Mouse (Mus musculus): ENCODE measurements around the gene Tax1bp1.
"Not testable (repeated sequence)": the region's sequence is repeated elsewhere in the genome, so short reads cannot be mapped to it uniquely, and the experiment has no call there.

The Tax1bp1 gene

GRCm38 (mm10) chr6:52713104-52713896 is at the start of gene Tax1bp1:
Gene Tax1bp1, plus strand, starts transcription at chr6:52713729.
- DNase-seq = peak; percentile 96

- DNase-seq = no peak
Observed at GRCm38 (mm10) chr6:52667641-52668040, 45.9 kb upstream of the Tax1bp1 start.

DNA sequence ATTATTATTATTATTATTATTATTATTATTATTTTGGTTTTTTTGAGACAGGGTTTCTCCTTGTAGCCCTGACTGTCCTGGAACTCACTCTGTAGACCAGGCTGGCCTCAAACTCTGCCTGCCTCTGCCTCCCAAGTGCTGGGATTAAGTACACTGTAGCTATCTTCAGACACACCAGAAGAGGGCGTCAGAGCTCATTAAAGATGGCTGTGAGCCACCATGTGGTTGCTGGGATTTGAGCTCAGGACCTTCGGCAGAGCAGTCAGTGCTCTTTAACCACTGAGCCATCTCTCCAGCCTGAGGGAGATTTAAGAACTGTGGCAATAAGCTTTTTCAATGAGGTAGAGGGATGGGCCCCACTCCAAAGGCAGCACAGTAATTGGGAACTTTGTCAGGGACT is 43.7 kb upstream of the Tax1bp1 start:
- not testable (repeated sequence) for DNase-seq

DNA sequence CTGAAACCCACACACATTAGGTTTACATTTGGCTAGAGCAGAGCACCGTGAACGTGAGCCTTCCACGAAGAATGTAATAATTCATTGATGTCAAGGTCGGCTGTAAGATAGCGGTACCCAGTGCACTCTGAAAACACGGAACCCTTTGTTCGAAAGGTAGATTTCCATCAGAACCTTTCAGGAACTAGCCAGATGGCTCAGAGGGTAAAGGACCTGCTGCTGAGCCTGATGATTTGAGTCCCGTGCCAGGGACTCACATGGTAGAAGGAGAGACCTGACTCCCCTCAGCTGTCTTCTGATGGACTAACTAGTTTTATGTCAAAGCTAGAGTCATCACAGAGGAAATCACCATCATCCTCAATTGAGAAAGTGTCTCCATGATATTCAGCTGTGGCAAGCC is 41.7 kb upstream of the Tax1bp1 start:
- DNase-seq = no peak

- no peak for DNase-seq
Observed at GRCm38 (mm10) chr6:52672539-52672938, 41.0 kb upstream of the Tax1bp1 start.

DNA sequence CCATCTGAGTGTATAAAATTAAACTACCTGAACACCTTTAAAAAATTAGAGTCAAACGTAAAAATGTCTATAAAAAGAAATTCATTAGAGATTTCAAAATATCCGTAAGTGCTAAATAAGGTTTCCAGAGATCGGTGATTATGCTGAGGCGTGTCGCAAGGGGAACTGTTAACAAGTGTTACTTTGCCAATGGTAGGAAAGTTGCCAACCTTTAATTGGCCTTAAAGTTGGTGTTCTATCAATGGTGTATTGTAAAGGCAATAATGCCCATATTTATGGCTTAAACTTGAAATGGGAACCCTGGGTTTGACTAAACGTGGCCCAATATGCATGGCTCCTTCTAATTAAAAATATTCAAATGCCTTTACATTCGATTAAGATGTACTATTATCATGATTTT is 39.8 kb upstream of the Tax1bp1 start:
- DNase-seq = no peak

DNA sequence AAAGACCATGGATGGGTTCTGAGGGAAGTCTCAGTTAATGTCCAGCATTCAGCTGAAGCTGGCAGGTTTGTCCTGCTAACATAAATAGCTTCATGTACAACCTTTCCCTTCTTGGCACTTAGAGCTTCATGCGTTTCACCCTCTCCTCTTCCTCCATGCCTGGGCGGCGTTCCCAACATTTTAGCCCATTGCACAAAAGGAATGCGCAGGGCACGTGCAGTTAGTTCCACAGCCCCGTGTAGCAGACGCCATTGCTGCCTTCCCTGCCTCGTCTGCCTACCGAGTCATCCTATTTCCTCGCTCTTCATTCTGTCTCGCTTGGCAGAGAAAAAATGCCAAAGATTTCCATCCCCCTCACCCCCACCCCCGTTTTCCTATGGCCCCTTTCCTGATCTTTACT is 39.0 kb upstream of the Tax1bp1 start:
- DNase-seq = no peak

GRCm38 (mm10) chr6:52675222-52675921 is 38.2 kb upstream of the Tax1bp1 start:
- DNase-seq = no peak

DNA sequence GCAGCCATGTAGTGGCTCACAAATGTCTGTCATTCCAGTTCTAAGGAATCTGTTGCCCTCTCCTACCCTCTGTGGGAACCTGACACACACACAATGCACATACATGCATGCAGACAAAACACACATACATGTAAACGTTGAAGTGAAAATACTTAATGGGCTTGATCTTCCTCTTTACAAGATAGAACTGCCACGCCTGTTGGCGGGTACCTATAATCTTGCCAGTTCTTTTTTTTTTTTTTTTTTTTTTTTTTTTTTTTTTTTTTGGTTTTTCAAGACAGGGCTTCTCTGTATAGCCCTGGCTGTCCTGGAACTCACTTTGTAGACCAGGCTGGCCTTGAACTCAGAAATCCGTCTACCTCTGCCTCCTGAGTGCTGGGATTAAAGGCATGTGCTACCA is 36.0 kb upstream of the Tax1bp1 start:
- not testable (repeated sequence) for DNase-seq

DNA sequence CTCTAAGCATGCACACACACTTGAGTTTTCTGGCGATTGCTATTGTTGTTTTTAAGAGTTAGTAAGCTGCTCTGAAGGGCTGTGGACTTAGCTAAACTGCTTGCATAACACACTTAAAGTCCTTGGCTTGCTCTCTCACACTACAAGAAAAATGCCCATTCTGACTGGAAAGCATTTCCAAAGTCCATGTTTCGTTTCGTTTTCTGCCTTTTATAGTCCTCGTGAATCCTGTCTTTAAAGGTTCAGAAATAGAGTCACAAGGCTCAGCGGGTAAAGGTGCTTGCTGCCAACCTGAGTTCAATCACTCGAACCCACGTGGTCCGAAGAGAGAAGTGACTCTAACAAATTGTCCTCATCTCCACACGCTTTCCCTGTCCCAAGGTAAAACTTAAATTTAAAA is 34.0 kb upstream of the Tax1bp1 start:
- DNase-seq = no peak

DNA sequence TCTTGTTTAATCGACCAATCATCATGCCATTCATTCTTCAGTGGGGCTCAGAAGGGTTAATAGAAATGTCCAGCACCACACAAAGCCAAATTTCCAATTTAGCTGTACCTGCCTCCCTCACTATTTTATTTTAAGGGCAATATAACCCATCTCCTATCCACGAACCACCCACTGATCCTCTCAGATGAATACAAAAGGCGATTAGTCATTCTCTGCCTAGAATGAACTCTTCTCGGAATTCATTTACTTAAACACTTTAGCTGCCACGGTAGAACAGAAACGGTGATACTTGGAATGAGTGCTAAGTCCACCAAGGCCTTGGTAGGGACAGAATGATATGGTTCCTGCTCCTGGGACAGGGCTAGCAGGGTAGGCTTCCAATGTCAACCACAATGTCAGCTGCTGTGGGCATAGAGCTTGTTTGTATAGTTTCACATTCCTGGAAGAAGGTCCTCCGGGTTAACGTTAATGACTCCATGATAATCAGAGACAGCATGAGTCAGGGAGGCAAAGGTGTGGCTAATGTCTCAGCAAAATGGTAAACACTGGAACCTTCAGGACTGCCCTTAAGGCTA is 33.0 kb upstream of the Tax1bp1 start:
- DNase-seq = no peak

DNA sequence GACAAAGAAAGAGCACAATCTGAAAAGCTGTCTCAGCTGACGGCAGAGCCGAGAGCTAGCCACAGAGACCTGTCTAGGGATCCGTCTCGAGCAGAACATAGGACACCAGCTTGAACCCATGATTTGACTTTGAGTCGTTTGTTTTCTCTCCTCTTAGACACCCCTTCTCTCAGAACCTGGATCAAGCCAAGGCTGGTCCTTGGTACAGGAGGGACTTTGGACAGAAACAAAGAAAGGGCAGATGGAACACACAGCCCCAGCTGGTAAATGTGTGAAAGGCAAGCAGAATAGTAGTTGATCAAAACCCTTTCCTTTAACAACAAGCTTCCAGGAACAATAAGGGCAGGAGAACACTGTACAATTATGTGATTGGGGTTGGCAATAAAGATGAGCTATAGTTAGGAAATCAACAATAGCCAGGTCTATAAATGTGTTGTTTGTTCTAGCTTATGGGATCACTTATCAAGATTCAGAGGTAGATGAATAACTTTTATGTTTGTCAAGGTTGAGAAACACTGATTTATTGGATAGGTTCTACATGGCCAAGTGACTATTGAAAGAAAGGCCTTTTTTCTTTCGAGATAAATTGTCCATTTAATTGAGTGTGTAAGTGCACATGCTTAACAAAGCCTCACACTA is 31.6 kb upstream of the Tax1bp1 start:
- DNase-seq = no peak

DNA sequence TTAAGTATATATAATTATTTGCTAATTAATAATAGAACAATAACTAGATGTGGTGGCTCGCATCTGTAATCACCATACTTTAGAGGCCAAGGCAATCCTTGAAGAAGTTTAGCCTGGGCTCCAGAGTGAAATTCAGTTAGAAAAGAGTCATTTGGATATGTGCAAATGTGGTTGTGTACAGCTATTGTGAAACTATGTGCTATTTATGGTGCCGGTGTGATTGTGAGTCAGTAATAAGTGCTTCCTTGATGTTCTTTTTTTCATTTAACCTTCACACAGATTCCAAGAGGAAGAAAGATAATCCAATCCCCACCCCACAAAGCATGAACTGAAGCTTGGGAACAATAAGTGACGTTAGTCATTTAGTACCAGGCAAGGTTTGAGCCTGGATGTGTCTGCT is 30.9 kb upstream of the Tax1bp1 start:
- no peak for DNase-seq

DNA sequence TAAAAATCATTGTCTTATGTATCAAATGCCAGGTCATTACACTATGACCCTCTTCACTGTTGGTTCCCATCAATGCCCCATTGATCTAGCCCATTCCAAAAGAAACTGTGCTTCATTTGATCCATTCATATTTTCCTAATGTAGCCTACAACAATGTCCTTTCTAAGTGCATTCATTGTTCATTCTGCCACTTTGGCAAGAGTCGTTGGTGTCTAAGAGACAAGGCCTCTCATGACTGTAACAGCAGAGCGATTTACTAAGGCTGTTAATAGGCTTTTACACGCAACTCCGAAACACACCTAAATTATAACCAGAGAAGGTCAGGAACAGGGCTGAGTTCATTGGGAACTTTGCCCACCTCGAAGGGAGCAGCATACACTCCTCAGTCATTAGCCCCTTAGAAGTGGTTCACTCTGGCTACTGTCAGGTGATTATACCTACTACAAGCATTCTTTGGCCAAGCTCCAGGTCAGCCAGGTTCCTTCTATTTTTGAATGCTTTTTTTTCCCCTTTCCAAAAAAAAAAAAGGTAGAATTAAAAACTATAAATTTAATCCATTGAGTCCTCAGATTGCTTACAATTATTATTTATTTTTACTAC is 26.5 kb upstream of the Tax1bp1 start:
- no peak for DNase-seq

DNA sequence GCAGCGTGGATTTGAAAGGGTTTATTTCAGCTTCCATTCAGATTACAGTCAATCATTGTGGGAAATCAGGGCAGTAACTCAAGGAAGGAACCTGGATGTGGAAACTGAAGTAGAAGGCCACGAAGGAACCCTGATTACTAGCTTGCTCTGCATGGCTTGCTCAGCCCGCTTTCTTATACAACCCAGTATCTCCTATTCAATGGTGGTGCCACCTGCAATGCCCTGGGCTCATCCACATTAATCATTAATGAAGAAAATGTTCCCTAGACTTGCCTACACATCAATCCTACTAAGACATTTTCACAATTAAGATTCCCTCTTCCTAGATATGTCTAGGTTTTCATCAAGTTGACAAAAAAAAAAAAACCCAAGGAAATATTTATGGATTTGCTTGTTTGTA is 23.2 kb upstream of the Tax1bp1 start:
- DNase-seq = no peak

GRCm38 (mm10) chr6:52691800-52692199 is 21.7 kb upstream of the Tax1bp1 start:
- DNase-seq = no peak

DNA sequence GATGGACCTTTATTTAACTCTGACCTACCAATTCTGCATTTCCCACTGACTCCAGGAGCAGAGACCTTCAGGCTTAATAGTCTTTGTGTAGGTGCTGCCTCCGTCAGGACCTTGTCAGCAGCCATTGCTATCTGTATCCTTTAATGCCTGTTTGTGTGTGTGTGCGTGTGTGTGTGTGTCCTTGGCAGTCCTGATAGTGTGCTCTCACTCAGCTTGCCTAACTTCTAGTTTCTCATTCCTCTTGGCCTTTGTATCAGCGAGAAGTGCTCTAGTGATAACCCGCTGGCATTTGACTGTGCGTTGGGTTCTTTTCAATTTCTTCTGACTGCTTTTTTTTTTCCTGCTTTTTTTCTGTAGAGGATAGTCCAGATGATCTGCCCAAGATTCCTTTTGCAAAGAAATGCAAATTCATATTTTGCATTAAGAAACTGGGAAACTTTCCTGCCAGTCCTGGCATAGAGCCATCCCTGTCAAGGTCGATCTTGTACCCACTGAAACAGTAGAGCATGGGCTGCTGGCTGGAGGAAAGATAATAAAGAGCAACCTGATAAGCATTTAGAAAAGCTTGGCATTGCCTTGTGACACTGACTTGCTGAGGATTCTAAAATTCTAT is 21.0 kb upstream of the Tax1bp1 start:
- DNase-seq = no peak

- DNase-seq = no peak
Observed at GRCm38 (mm10) chr6:52697964-52698535, 15.5 kb upstream of the Tax1bp1 start.

DNA sequence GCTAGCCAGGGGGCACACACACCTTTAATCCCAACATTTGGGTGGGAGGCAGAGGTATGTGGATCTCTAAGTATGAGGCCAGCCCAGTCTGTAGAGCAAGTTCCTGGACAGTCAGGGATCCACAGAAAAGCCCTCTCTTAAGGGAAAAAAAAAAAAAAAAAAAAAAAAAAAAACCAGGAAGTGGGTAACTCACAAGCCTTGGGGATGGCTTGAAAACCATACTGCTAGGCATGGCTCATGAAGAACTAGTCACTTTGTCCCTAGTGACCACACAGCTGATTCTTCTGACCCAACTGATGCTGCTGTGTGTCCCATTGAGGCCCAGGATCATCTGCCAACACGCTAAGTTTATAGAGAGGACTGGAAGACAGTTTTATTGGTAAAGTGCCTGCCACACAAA is 14.5 kb upstream of the Tax1bp1 start:
- DNase-seq = no peak

- no peak for DNase-seq
Observed at GRCm38 (mm10) chr6:52699899-52700298, 13.6 kb upstream of the Tax1bp1 start.

DNA sequence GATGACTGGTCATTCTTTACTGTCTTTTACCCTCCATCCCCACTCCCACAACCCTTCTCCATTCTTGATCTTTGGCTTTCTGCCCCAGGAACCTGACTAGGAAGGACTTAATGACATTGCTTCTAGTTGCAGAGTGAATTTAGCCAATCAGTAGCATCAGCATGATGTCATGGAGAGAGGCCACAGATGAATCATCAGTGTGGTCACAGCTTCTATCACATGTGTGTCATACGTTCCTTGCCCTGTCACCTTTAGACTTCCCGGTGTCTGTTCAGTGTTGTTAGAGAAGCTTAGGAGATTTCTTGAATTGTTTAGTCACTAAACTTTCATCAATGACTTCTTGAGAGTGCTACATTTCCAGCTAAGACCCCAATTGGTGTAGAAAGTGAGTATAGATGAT is 10.3 kb upstream of the Tax1bp1 start:
- no peak for DNase-seq

- no peak for DNase-seq
Observed at GRCm38 (mm10) chr6:52705280-52705679, 8.2 kb upstream of the Tax1bp1 start.
